Mouse (Mus musculus) liver, adult 2 months (tissue): ENCODE data around the gene Akap8. TPM values are rescaled to one million over a fixed set of nuclear protein-coding genes. Genes with fewer than 3 reads are reported as not detected.
A peak's percentile ranks its signal among the peaks of the same experiment; 100 is the strongest.

ENCODE experiments used
- DNase-seq: peaks from one replicate; pipeline ENCODE4 v3.0.0-alpha.2; 2011; ENCODE audit warnings: low read depth, low spot score; ENCODE audit errors: extremely low read depth
- H3K27ac ChIP-seq: fragments of 200-500 bp; replicated peaks from 2 replicates; pipeline ENCODE4 v1.5.1; 2012; ENCODE audit warnings: low read depth, mild to moderate bottlenecking, control low read depth, inconsistent platforms, low read length; ENCODE audit not compliant: insufficient read depth
- H3K27me3 ChIP-seq: fragments of 200-500 bp; 2 replicates; pipeline ENCODE4 v1.6.1; 2012; ENCODE audit warnings: mild to moderate bottlenecking, moderate library complexity, low read length, inconsistent platforms; ENCODE audit not compliant: control insufficient read depth, insufficient read depth
- H3K36me3 ChIP-seq: fragments of 200-500 bp; 2 replicates; pipeline ENCODE4 v1.6.1; 2012; ENCODE audit warnings: low read length, inconsistent platforms; ENCODE audit not compliant: control insufficient read depth, insufficient read depth
- H3K4me1 ChIP-seq: fragments of 200-500 bp; 2 replicates; pipeline ENCODE4 v1.6.1; 2011; ENCODE audit warnings: low read length; ENCODE audit not compliant: control insufficient read depth, insufficient read depth
- H3K4me3 ChIP-seq: fragments of 200-500 bp; 2 replicates; pipeline ENCODE4 v1.5.1; 2011; ENCODE audit warnings: low read depth, mild to moderate bottlenecking, control low read depth, low read length, moderate library complexity; ENCODE audit not compliant: insufficient read depth
- H3K79me2 ChIP-seq: fragments of 200-500 bp; 2 replicates; pipeline ENCODE4 v1.6.1; 2012; ENCODE audit warnings: inconsistent platforms, mild to moderate bottlenecking, low read length, moderate library complexity; ENCODE audit not compliant: control insufficient read depth, insufficient read depth
- H3K9ac ChIP-seq: fragments of 200-500 bp; 2 replicates; pipeline ENCODE4 v1.6.1; 2012; ENCODE audit warnings: low read depth, mild to moderate bottlenecking, control low read depth, inconsistent platforms, low read length
- CTCF ChIP-seq: fragments of 200-500 bp; IDR thresholded peaks from 2 replicates; pipeline ENCODE4 v1.5.1; 2011; ENCODE audit warnings: low read depth, low read length, control low read depth
- POLR2A ChIP-seq: fragments of 200-500 bp; IDR thresholded peaks from 2 replicates; pipeline ENCODE4 v1.6.1; 2011; ENCODE audit warnings: low read length, control low read depth; ENCODE audit not compliant: insufficient read depth; ENCODE audit errors: extremely low read depth
- WGBS: fragments of 180-500 bp; shearing (Covaris S2); methylation state at CpG from one replicate; pipeline ENCODE4 v1.1.7; 2018; 5-methylcytosine and 5-hydroxymethylcytosine counted together
- polyA plus RNA-seq: library from polyadenylated mRNA; depleted of rRNA; stranded (reverse); fragments of >200 nt; gene quantifications from 2 replicates; pipeline ENCODE4 v1.2.3, GENCODE M21; 2012
- total RNA-seq: library from RNA; depleted of rRNA; stranded (reverse); fragments of >200 nt; gene quantifications from 2 replicates; pipeline ENCODE4 v1.2.3, GENCODE M21; 2014

Gene Akap8
- total and polyA plus RNA-seq, 2 experiments, result 31.6 to 47.9 TPM

- no peak for DNase-seq
- H3K4me1 ChIP-seq, result peaks cover 49% of the 10 kb centered on the region
- no peaks in the 10 kb centered on the region for H3K27me3 ChIP-seq
- H3K36me3 ChIP-seq, result peaks cover 12% of the 10 kb centered on the region
- no peak overlapping the region for H3K9ac ChIP-seq
- 38% methylated on average over 2 of the region's 2 CpGs for WGBS
- H3K27ac ChIP-seq, result peak overlapping the region; percentile 48
- TF ChIP-seq POLR2A, result no peak
- no peak for TF ChIP-seq CTCF
- no peak overlapping the region for H3K4me3 ChIP-seq
- H3K79me2 ChIP-seq, result peaks cover 56% of the 10 kb centered on the region
These were observed 52.9 kb downstream of the Akap8 start for GRCm38 (mm10) chr17:32268096-32268495.

DNA sequence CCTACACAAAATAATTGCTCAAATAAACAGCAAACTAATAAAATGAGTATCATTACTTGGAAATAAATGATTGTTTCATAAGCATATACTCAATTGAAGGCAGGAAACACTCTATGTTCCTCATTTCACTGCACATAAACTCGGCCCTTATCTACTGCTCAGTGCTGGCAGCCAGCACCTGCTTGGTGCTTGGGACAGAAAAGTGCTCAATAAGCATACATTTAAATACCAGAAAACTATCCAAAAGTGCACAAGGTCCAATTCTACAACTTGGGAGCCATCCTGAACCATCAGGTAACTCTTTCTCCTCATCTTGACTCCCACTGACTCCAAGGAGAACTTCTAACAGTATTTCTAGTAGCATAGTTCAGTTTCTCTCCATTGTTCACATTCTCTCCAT, 53.4 kb downstream of the Akap8 start:
- H3K4me3 ChIP-seq, result no peak overlapping the region
- no peak overlapping the region; the same call in 1 of the 2 replicates for H3K27ac ChIP-seq
- no peaks in the 10 kb centered on the region for H3K27me3 ChIP-seq
- H3K36me3 ChIP-seq, result peaks cover 9% of the 10 kb centered on the region
- H3K4me1 ChIP-seq, result peaks cover 51% of the 10 kb centered on the region
- no peak for TF ChIP-seq CTCF
- no peak for TF ChIP-seq POLR2A
- no peak for DNase-seq
- 5% methylated on average over 1 of the region's 1 CpGs for WGBS
- H3K79me2 ChIP-seq, result peaks cover 56% of the 10 kb centered on the region
- H3K9ac ChIP-seq, result no peak overlapping the region

DNA sequence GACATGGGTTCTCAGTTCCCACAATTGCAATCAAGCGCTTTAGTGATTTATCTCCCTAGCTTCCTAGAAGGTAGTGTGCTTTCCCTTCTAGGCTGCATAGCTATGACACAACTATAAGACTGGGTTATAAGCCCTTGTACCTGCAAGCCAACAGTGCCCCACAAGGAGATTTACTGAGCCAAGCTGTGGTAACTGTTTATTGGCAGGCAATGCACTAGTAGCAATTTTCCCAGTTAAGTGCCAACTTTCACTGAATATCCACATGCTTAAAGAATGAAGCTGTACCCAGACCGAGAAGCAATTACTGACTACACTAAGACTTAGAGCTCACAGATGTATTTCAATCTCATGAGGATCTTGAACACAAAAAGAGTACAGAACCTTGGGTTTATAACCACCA, 57.4 kb downstream of the Akap8 start:
- H3K4me3 ChIP-seq, result no peak overlapping the region
- no peak overlapping the region for H3K9ac ChIP-seq
- H3K27me3 ChIP-seq, result no peaks in the 10 kb centered on the region
- DNase-seq, result peak; percentile 87
- H3K79me2 ChIP-seq, result peaks cover 53% of the 10 kb centered on the region
- no peak overlapping the region for H3K27ac ChIP-seq
- no peak for TF ChIP-seq CTCF
- no peak for TF ChIP-seq POLR2A
- peaks cover 40% of the 10 kb centered on the region for H3K4me1 ChIP-seq
- 0 out of 2 replicates have a peak, but pooled peaks cover 2% of the 10 kb centered on the region for H3K36me3 ChIP-seq
- 52% methylated on average over 2 of the region's 2 CpGs for WGBS

DNA sequence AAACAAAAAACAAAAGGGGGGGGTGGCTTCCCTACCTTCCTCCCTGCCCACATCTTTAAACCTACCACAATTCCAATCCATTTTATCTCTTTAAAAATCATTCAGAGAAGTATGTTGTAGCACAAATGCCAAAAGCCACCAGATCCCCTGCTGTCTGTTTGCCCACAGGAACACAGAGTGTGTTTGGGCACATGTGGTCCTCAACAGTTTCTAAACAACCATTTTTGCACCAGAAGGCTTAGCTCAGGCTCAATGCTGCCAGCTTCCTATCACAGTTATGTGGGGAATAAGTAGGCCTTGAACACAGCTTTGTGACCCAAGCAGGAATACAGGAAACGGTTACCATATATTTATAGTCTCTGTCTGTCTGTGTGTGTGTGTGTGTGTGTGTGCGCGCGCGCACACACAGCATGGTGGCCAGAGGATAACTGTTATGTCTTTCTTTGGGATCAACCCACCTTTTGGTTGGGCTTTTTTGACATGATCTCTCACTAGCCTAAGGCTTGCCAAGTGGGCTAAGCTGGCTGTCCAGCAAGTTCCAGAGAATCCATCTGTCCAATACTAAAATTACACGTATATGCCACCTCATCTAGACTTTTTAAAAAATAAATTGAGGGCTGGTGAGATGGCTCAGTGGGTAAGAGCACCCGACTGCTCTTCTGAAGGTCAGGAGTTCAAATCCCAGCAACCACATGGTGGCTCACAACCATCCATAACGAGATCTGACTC, 58.0 kb downstream of the Akap8 start:
- Histone ChIP-seq H3K27ac (no peak overlapping the region), H3K36me3 (0 out of 2 replicates have a peak, but pooled peaks cover 2% of the 10 kb centered on the region), H3K4me3 (no peak overlapping the region), H3K4me1 (peaks cover 40% of the 10 kb centered on the region), H3K27me3 (no peaks in the 10 kb centered on the region), H3K79me2 (peaks cover 55% of the 10 kb centered on the region), H3K9ac (no peak overlapping the region)
- TF ChIP-seq CTCF (no peak), POLR2A (no peak)
- WGBS, result 83% methylated on average over 8 of the region's 8 CpGs
- no peak for DNase-seq

DNA sequence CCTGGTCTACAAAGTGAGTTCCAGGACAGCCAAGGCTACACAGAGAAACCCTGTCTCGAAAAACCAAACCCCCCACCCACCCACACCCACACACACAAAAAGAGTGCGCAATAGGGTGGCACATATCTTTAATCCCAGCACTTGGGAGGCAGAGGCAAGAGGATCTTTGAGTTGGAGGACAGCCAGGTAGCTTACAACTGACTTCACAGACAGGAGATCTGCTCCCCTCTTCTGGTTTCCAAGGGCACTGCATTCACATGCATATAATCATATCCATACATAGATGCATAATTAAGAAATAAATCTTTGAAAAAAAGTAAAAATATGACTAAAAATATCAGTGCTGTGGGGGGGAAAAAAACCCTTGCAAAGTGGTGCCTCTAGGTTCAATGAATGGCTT, 62.2 kb downstream of the Akap8 start:
- peaks cover 34% of the 10 kb centered on the region for H3K4me1 ChIP-seq
- DNase-seq, result peak; percentile 65
- H3K36me3 ChIP-seq, result no peaks in the 10 kb centered on the region
- H3K4me3 ChIP-seq, result no peak overlapping the region
- no peak overlapping the region for H3K9ac ChIP-seq
- peaks cover 52% of the 10 kb centered on the region for H3K79me2 ChIP-seq
- TF ChIP-seq CTCF (peak; percentile 21), POLR2A (no peak)
- H3K27ac ChIP-seq, result no peak overlapping the region
- 77% methylated on average over 2 of the region's 2 CpGs for WGBS
- no peaks in the 10 kb centered on the region for H3K27me3 ChIP-seq

GRCm38 (mm10) chr17:32257944-32258343, 63.1 kb downstream of the Akap8 start:
- DNase-seq, result no peak
- Histone ChIP-seq H3K9ac (peak overlapping the region; percentile 40; the same call in 1 of the 2 replicates), H3K4me3 (no peak overlapping the region), H3K36me3 (peaks cover under 1% of the 10 kb centered on the region; the same call in 1 of the 2 replicates), H3K27me3 (no peaks in the 10 kb centered on the region), H3K27ac (no peak overlapping the region; the same call in 1 of the 2 replicates), H3K79me2 (peaks cover 52% of the 10 kb centered on the region), H3K4me1 (peaks cover 29% of the 10 kb centered on the region)
- 45% methylated on average over 6 of the region's 6 CpGs for WGBS
- TF ChIP-seq CTCF (no peak), POLR2A (no peak)
